ENCODE assay signal across 16 mouse cellular contexts in genomic region chr17:84775291-84775690, GRCm38 (mm10).
"Had no signal": no experiment of that assay in that cellular context is flagged by ENCODE, and none has a peak within 500 bp of the region (broad histone marks: within the 10 kb centered on the region; RNA-seq: fewer than 3 reads in every experiment).

No protein-coding gene starts in this region.

- H3K9ac ChIP-seq: lung, embryonic 15.5 days; midbrain, embryonic 12.5 days; neural tube, embryonic 13.5 days had no signal

- H3K4me1 ChIP-seq: lung, embryonic 15.5 days; midbrain, embryonic 12.5 days; neural tube, embryonic 13.5 days had no signal

- DNase-seq: kidney, adult 2 months; kidney, postnatal 25 days; layer of hippocampus, postnatal 36 days; lung, adult 18-20 months; lung, postnatal 10 days; lung, postnatal 36 days; thymus, adult 18-20 months; thymus, postnatal 36 days had no signal

- H3K27ac ChIP-seq: kidney, postnatal 0 days; left cerebral cortex, adult 2 months; lung, embryonic 15.5 days; midbrain, embryonic 12.5 days; neural tube, embryonic 13.5 days had no signal

- ATAC-seq: intestine, postnatal 0 days; midbrain, embryonic 16.5 days had no signal

- H3K9me3 ChIP-seq: lung, embryonic 15.5 days; midbrain, embryonic 12.5 days; neural tube, embryonic 13.5 days had no signal

- H3K4me3 ChIP-seq: left cerebral cortex, adult 2 months; lung, embryonic 15.5 days; midbrain, embryonic 12.5 days; myocyte; neural tube, embryonic 13.5 days had no signal

- H3K27me3 ChIP-seq: lung, embryonic 15.5 days; midbrain, embryonic 12.5 days; neural tube, embryonic 13.5 days had no signal

- H3K4me2 ChIP-seq: lung, embryonic 15.5 days; midbrain, embryonic 12.5 days; neural tube, embryonic 13.5 days had no signal
